Mouse (Mus musculus): ENCODE data around the gene Tiam2. TPM values are rescaled to one million over a fixed set of nuclear protein-coding genes. Genes with fewer than 3 reads are reported as not detected.

The Tiam2 gene
- total RNA-seq, 2 experiments from 2014 or later, result 80.1 to 82.9 TPM

- TF ChIP-seq CTCF (IDR thresholded peaks at IDR 0.05), result no peak
- DNase-seq (ENCODE audit: extremely low spot score in 1 of 2, low spot score in 2 of 2), result no peak
- intact Hi-C loops (cut with DNase I), result loop anchor here (5.0 kb wide), 1 partner anchor 243 kb away; no protein-coding TSS in a partner anchor
- Histone ChIP-seq H3K27ac (peak overlapping the region; percentile 30; the same call in 1 of the 2 replicates), H3K4me3 (no peak overlapping the region)
Observed at GRCm38 (mm10) chr17:3495576-3495975, 169.2 kb downstream of the Tiam2 start.

GRCm38 (mm10) chr17:3496080-3496479 lies 169.7 kb downstream of the Tiam2 start:
- no peak for TF ChIP-seq CTCF (IDR thresholded peaks at IDR 0.05)
- intact Hi-C loops (cut with DNase I), result loop anchor here (5.0 kb wide), 1 partner anchor 244 kb away; no protein-coding TSS in a partner anchor
- H3K27ac ChIP-seq, result peak overlapping the region; percentile 30
- no peak for DNase-seq (ENCODE audit: extremely low spot score in 1 of 2, low spot score in 2 of 2)
- no peak overlapping the region for H3K4me3 ChIP-seq

- TF ChIP-seq CTCF (IDR thresholded peaks at IDR 0.05), result peak; percentile 49
- Histone ChIP-seq H3K4me3 (no peak overlapping the region), H3K27ac (peak overlapping the region; percentile 72)
- DNase-seq (ENCODE audit: extremely low spot score in 1 of 2, low spot score in 2 of 2), result no peak
- intact Hi-C loops (cut with DNase I), result loop anchor here (5.0 kb wide), 1 partner anchor 246 kb away; no protein-coding TSS in a partner anchor
Observed at GRCm38 (mm10) chr17:3498086-3498485, 171.7 kb downstream of the Tiam2 start.

- peak overlapping the region; percentile 72 for H3K27ac ChIP-seq
- DNase-seq (ENCODE audit: extremely low spot score in 1 of 2, low spot score in 2 of 2), result no peak
- intact Hi-C loops (cut with DNase I), result loop anchor here (5.0 kb wide), 1 partner anchor 246 kb away; no protein-coding TSS in a partner anchor
- TF ChIP-seq CTCF (IDR thresholded peaks at IDR 0.05), result no peak
- H3K4me3 ChIP-seq, result no peak overlapping the region
Observed at GRCm38 (mm10) chr17:3498580-3498979, 172.2 kb downstream of the Tiam2 start.

GRCm38 (mm10) chr17:3499468-3499867 lies 173.1 kb downstream of the Tiam2 start:
- Histone ChIP-seq H3K4me3 (no peak overlapping the region), H3K27ac (peak overlapping the region; percentile 60)
- intact Hi-C loops (cut with DNase I), result loop anchor here (5.0 kb wide), 1 partner anchor 247 kb away; no protein-coding TSS in a partner anchor
- TF ChIP-seq CTCF (IDR thresholded peaks at IDR 0.05), result no peak
- DNase-seq (ENCODE audit: extremely low spot score in 1 of 2, low spot score in 2 of 2), result no peak

GRCm38 (mm10) chr17:3500076-3500475 lies 173.7 kb downstream of the Tiam2 start:
- DNase-seq (ENCODE audit: extremely low spot score in 1 of 2, low spot score in 2 of 2), result no peak
- H3K27ac ChIP-seq, result peak overlapping the region; percentile 60; the same call in 1 of the 2 replicates
- no peak for TF ChIP-seq CTCF (IDR thresholded peaks at IDR 0.05)
- intact Hi-C loops (cut with DNase I), result loop anchor here (2.0 kb wide), 1 partner anchor 15 kb away; no protein-coding TSS in a partner anchor
- no peak overlapping the region for H3K4me3 ChIP-seq

GRCm38 (mm10) chr17:3500936-3501335 lies 174.6 kb downstream of the Tiam2 start:
- DNase-seq (ENCODE audit: extremely low spot score in 1 of 2, low spot score in 2 of 2), result no peak
- H3K4me3 ChIP-seq, result no peak overlapping the region
- intact Hi-C loops (cut with DNase I), result loop anchor here (2.0 kb wide), 1 partner anchor 16 kb away; no protein-coding TSS in a partner anchor
- TF ChIP-seq CTCF (IDR thresholded peaks at IDR 0.05), result peak; percentile 26
- H3K27ac ChIP-seq, result peak overlapping the region; percentile 60

- DNase-seq (ENCODE audit: extremely low spot score in 1 of 2, low spot score in 2 of 2), result no peak
- H3K27ac ChIP-seq, result no peak overlapping the region
- no peak overlapping the region for H3K4me3 ChIP-seq
- no peak for TF ChIP-seq CTCF (IDR thresholded peaks at IDR 0.05)
- intact Hi-C loops (cut with DNase I), result no loop called here
Observed at GRCm38 (mm10) chr17:3505711-3506110, 179.3 kb downstream of the Tiam2 start.

- Histone ChIP-seq H3K27ac (no peak overlapping the region), H3K4me3 (no peak overlapping the region)
- no peak for TF ChIP-seq CTCF (IDR thresholded peaks at IDR 0.05)
- no peak for DNase-seq (ENCODE audit: extremely low spot score in 1 of 2, low spot score in 2 of 2)
- intact Hi-C loops (cut with DNase I), result no loop called here
Observed at GRCm38 (mm10) chr17:3506508-3506907, 180.1 kb downstream of the Tiam2 start.

- no peak overlapping the region for H3K27ac ChIP-seq
- no peak overlapping the region for H3K4me3 ChIP-seq
- intact Hi-C loops (cut with DNase I), result loop anchor here (1.0 to 5.0 kb wide), 2 partner anchors 62 to 238 kb away; no protein-coding TSS in a partner anchor
- TF ChIP-seq CTCF (IDR thresholded peaks at IDR 0.05), result peak; percentile 89
- DNase-seq (ENCODE audit: extremely low spot score in 1 of 2, low spot score in 2 of 2), result peak; percentile 62 to 67
Observed at GRCm38 (mm10) chr17:3509841-3510240, 183.5 kb downstream of the Tiam2 start.

GRCm38 (mm10) chr17:3514316-3514715 lies 187.9 kb downstream of the Tiam2 start:
- no peak for DNase-seq (ENCODE audit: extremely low spot score in 1 of 2, low spot score in 2 of 2)
- no peak for TF ChIP-seq CTCF (IDR thresholded peaks at IDR 0.05)
- no peak overlapping the region for H3K27ac ChIP-seq
- intact Hi-C loops (cut with DNase I), result loop anchor here (5.0 kb wide), 1 partner anchor 242 kb away; no protein-coding TSS in a partner anchor
- no peak overlapping the region for H3K4me3 ChIP-seq

- DNase-seq (ENCODE audit: extremely low spot score in 1 of 2, low spot score in 2 of 2), result no peak
- no peak for TF ChIP-seq CTCF (IDR thresholded peaks at IDR 0.05)
- Histone ChIP-seq H3K27ac (no peak overlapping the region), H3K4me3 (no peak overlapping the region)
- intact Hi-C loops (cut with DNase I), result no loop called here
Observed at GRCm38 (mm10) chr17:3515851-3516250, 189.5 kb downstream of the Tiam2 start.

GRCm38 (mm10) chr17:3516406-3516805 lies 190.0 kb downstream of the Tiam2 start:
- no peak for TF ChIP-seq CTCF (IDR thresholded peaks at IDR 0.05)
- Histone ChIP-seq H3K4me3 (no peak overlapping the region), H3K27ac (no peak overlapping the region)
- no peak for DNase-seq (ENCODE audit: extremely low spot score in 1 of 2, low spot score in 2 of 2)
- intact Hi-C loops (cut with DNase I), result no loop called here

All from left cerebral cortex, adult 2 months (tissue).